Mouse (Mus musculus) liver, embryonic 12.5 days (tissue): ENCODE results near the gene Pard3b. TPM values are rescaled to one million over a fixed set of nuclear protein-coding genes. Genes with fewer than 3 reads are reported as not detected.

Experiments used
- ATAC-seq: fragments of 200-750 bp; cut with Nextera tagmentation; 2 replicates; pipeline ENCODE4 v1.8.0; 2017; ENCODE audit warnings: moderate number of reproducible peaks, mild to moderate bottlenecking, moderate library complexity
- H3K27ac ChIP-seq: fragments of 300-500 bp; sonication (generic); 2 replicates; pipeline ENCODE4 v1.5.1; 2016; ENCODE audit warnings: mild to moderate bottlenecking
- H3K27me3 ChIP-seq: fragments of 300-500 bp; sonication (generic); replicated peaks from 2 replicates; pipeline ENCODE4 v1.6.1; 2016; ENCODE audit warnings: mild to moderate bottlenecking, moderate library complexity
- H3K36me3 ChIP-seq: fragments of 300-500 bp; sonication (generic); 2 replicates; pipeline ENCODE4 v1.6.1; 2016; ENCODE audit warnings: mild to moderate bottlenecking, moderate library complexity
- H3K4me1 ChIP-seq: fragments of 300-500 bp; sonication (generic); 2 replicates; pipeline ENCODE4 v1.6.1; 2016
- H3K4me2 ChIP-seq: fragments of 300-500 bp; sonication (generic); 2 replicates; pipeline ENCODE4 v1.6.1; 2016; ENCODE audit warnings: mild to moderate bottlenecking, moderate library complexity
- H3K4me3 ChIP-seq: fragments of 300-500 bp; sonication (generic); 2 replicates; pipeline ENCODE4 v1.5.1; 2016; ENCODE audit warnings: mild to moderate bottlenecking, moderate library complexity
- H3K9ac ChIP-seq: fragments of 300-500 bp; sonication (generic); 2 replicates; pipeline ENCODE4 v1.6.1; 2016; ENCODE audit warnings: mild to moderate bottlenecking, moderate library complexity
- H3K9me3 ChIP-seq: fragments of 300-500 bp; sonication (generic); replicated peaks from 2 replicates; pipeline ENCODE4 v1.6.1; 2016; ENCODE audit warnings: mild to moderate bottlenecking, moderate library complexity
- WGBS: fragments of 180-500 bp; shearing (Covaris S2); methylation state at CpG from one replicate; pipeline ENCODE4 v1.1.7; 2016; ENCODE audit not compliant: insufficient replicate concordance; 5-methylcytosine and 5-hydroxymethylcytosine counted together
- polyA plus RNA-seq: library from polyadenylated mRNA; unstranded; fragments of >200 nt; fragmentation: Nextera tagmentation; extraction: Ambion mirVana; gene quantifications from 2 replicates; pipeline ENCODE4 v1.2.1, GENCODE M21; 2016

The Pard3b gene
- polyA plus RNA-seq, 1 experiment from 2014 or later, result 6.5 TPM

DNA sequence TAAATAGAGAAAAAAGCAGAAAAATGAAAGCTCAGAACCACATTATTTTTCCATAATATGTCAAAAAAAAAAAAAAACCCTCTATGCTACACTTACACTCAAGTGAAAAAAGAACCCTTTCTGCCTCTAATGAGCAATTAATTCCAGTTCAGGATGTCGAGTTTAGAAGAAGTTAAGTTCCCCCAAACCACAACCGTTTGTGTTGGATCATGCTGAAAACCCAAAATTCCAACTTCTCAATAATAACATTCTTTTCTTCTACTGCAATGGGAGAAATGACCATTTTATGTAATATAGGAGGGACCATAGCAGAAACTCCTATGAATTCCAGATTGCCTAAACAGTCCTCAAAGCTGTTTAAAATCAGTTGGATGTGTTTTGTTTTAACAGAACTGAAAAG is 911.9 kb downstream of the Pard3b start:
- Histone ChIP-seq H3K27me3 (no peaks in the 10 kb centered on the region), H3K9me3 (no peaks in the 10 kb centered on the region), H3K27ac (no peak overlapping the region), H3K4me1 (no peaks in the 10 kb centered on the region), H3K36me3 (no peaks in the 10 kb centered on the region), H3K9ac (no peak overlapping the region), H3K4me2 (no peak overlapping the region), H3K4me3 (no peak overlapping the region)
- WGBS, result 47% methylated on average over 2 of the region's 2 CpGs
- no peak for ATAC-seq

DNA sequence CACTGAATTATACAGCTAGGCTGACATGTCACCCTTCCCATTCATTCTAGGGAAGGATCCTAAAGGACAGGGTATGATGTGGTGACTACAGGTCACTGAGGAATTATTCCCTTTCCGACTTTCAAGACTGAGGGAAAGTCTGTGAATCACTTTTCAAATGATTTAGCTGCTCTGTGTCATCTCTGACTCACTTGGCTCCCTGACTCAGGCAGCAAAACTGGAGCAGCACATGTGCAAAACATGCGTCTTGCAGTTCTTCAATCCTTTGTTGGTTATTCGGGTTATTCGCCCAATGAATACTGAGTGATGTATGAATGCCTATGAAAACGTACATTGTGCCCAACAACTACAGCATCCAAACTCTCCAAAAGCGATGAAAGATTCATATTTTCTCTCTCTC is 912.9 kb downstream of the Pard3b start:
- Histone ChIP-seq H3K36me3 (no peaks in the 10 kb centered on the region), H3K9ac (no peak overlapping the region), H3K4me1 (no peaks in the 10 kb centered on the region), H3K9me3 (no peaks in the 10 kb centered on the region), H3K27ac (no peak overlapping the region), H3K27me3 (no peaks in the 10 kb centered on the region), H3K4me2 (no peak overlapping the region), H3K4me3 (no peak overlapping the region)
- no peak for ATAC-seq
- WGBS, result 68% methylated on average over 6 of the region's 6 CpGs

DNA sequence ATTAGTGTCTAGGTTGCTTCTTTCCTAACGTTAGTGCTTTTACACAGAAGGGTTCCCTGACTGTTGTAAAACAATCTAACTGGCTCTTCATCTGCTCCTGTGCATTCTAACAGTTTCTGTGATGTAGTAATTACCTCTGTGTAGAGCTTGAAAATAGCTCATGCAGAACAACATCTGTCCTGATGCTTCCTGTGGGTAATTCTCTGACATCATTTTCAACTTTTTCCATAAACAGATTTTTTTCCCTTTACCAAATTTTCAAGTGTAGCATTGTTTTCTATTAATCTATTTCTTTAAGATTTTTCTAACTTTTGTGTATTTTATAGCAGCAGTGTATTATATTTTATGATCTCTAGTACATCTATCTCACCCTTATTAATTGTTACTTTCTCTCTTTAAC is 917.2 kb downstream of the Pard3b start:
- ATAC-seq, result no peak
- WGBS, result 65% methylated on average over 1 of the region's 1 CpGs
- H3K27me3 ChIP-seq, result no peaks in the 10 kb centered on the region

DNA sequence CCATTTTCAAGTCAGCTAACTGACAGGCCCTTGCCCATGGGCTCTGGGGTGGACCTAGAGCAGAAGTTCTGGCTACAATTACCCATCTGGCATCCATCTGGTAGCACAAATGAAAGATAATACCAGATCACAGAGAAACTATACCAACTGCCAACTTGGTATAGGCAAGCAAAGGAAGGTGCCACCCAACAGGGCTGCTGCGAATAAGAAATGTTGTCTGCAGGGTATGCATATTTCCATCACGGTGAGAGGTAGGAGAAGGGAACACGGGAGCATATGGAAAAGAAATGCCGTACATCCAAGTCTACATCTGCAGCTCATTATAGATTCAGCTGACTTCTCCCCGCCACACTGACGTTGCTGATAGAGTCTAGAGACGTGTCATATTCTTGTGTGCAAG is 924.4 kb downstream of the Pard3b start:
- H3K4me3 ChIP-seq, result no peak overlapping the region
- H3K27me3 ChIP-seq, result no peaks in the 10 kb centered on the region
- ATAC-seq, result no peak
- H3K27ac ChIP-seq, result no peak overlapping the region
- no peaks in the 10 kb centered on the region for H3K9me3 ChIP-seq
- no peak overlapping the region for H3K9ac ChIP-seq
- no peak overlapping the region for H3K4me2 ChIP-seq
- 70% methylated on average over 7 of the region's 7 CpGs for WGBS
- H3K4me1 ChIP-seq, result no peaks in the 10 kb centered on the region
- no peaks in the 10 kb centered on the region for H3K36me3 ChIP-seq

More for the DNA sequence above, 917.2 kb downstream of the Pard3b start:
- Histone ChIP-seq H3K36me3 (no peaks in the 10 kb centered on the region), H3K4me2 (no peak overlapping the region), H3K4me3 (no peak overlapping the region), H3K4me1 (no peaks in the 10 kb centered on the region), H3K27ac (no peak overlapping the region), H3K9ac (no peak overlapping the region), H3K9me3 (no peaks in the 10 kb centered on the region)

DNA sequence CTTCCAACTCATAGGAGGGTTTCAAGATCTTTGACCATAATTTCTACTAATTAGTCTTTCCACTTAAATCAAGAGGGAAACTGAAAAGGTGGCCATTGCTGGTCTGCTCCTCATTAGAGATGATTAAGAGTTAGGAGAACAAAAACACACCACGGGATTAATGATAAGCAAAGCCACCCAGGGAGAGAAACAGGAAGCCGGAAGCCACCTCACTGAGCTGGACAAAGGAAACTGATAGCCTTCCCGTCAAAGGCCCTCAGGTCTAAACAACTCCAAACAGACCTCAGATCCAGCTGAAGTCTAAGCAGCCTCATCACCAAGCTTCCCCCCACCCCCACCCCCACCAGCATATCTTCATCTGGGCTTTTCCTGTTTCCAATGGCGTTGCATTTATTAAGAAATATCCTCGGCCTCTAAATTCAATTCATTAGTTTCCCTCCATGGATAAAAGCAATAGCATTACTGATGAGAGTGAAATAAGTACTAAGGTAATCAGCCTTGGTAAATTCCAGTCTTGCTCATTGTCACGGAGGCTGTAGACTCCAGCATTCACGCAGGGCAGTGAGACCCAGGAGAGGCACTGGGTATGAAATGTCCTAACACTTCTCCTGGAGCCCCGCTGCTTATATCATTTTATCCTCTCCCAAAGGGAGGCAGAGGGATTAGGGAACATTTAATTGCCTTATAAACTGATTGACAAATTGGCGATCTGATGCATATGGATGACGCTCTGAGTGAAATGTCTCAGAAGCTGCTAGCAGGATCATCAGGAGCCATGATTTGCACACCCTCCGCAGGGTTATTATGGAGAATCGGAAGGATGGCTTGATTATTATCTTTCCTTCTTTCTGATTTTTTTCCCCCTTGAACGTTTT is 925.9 kb downstream of the Pard3b start:
- Histone ChIP-seq H3K27ac (no peak overlapping the region), H3K4me3 (no peak overlapping the region), H3K9me3 (no peaks in the 10 kb centered on the region), H3K9ac (no peak overlapping the region), H3K27me3 (no peaks in the 10 kb centered on the region), H3K4me2 (no peak overlapping the region), H3K36me3 (no peaks in the 10 kb centered on the region), H3K4me1 (no peaks in the 10 kb centered on the region)
- ATAC-seq, result no peak
- WGBS, result 39% methylated on average over 13 of the region's 13 CpGs

DNA sequence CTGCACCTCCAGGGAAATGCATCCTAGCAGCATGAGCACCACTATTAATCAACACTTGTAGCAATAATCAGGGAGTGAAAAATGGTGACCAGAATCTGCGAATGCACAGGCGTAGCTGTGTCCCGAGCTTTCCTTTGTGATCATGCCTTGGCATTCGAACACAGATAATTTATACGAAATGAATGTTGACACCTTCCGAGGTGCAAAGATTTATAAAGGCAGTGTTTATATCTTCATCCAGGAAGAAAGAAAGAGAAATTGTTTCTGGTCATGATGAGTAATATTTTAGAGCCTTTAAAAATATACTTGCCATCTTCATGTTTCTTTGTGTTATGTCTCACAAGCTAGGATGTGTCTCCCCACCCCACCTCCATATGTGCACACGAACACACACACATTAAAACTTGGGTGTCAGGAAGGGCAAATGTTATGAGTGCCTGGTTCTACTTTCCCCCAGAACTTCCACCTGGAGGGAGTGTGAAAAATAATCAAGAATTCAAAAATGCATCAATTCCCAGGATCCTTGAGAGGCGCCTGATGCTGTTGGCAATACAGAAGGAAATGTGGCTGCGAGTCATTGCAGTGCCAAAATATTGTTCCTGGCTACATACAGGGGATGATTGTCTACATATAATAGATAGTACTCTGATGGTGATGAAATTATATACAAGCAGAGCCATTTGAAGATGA is 926.6 kb downstream of the Pard3b start:
- Histone ChIP-seq H3K4me1 (no peaks in the 10 kb centered on the region), H3K4me3 (no peak overlapping the region), H3K27me3 (no peaks in the 10 kb centered on the region), H3K4me2 (no peak overlapping the region), H3K27ac (no peak overlapping the region), H3K36me3 (no peaks in the 10 kb centered on the region), H3K9me3 (no peaks in the 10 kb centered on the region), H3K9ac (no peak overlapping the region)
- no peak for ATAC-seq
- 73% methylated on average over 9 of the region's 9 CpGs for WGBS

DNA sequence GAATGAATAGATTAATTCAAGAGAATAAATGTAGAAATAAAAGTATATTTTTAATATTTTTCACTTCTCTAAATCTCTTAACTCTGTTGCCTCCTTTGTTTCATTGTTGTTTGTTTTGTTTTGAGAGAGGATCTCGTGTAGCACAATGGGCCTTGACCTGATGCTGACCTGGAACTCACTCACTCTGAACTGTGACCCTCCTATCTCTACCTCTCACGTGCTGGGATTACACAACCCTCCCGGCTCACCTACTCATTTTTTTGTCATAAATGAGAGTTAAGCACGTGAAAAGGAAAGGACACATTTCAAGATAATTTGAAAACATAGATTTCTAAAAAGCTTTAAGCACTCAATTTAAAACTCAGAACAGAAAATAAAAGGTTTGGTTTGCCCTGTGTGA is 928.0 kb downstream of the Pard3b start:
- WGBS, result 20% methylated on average over 4 of the region's 4 CpGs
- no peaks in the 10 kb centered on the region for H3K27me3 ChIP-seq

DNA sequence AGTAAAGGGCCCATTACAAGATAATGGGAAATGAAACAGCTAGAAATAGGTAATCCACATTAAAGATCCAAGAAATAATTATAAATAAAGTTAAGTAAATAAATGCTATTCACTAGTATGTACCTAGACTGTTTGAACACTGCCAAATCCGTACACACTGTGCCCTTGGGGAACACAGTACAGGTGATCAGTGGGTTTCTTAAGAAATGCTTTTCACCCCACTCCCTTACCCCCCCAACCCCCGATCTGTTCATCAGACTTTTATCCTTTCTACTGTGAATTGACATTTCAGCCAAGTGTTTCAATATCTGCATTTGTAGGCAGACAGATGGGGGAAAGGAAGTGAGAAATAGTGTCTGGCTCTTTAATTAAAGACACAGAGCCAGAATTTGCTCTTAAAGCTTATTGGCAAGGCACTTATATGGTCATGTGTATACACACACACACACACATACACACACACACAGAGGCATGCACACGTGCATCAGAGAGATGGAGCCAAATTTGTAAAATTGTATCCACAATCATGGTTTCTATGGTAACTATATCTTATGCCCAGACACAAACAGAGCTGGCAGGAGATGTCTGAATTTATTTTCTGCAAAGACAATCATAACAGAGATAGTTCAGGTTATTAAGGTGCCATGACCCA is 938.4 kb downstream of the Pard3b start:
- no peak overlapping the region for H3K9ac ChIP-seq
- H3K27me3 ChIP-seq, result no peaks in the 10 kb centered on the region
- H3K27ac ChIP-seq, result no peak overlapping the region
- H3K9me3 ChIP-seq, result no peaks in the 10 kb centered on the region
- H3K4me2 ChIP-seq, result no peak overlapping the region
- H3K36me3 ChIP-seq, result no peaks in the 10 kb centered on the region
- no peaks in the 10 kb centered on the region for H3K4me1 ChIP-seq
- ATAC-seq, result no peak
- 46% methylated on average over 3 of the region's 3 CpGs for WGBS
- no peak overlapping the region for H3K4me3 ChIP-seq

More for the DNA sequence above, 928.0 kb downstream of the Pard3b start:
- H3K4me3 ChIP-seq, result no peak overlapping the region
- H3K4me2 ChIP-seq, result no peak overlapping the region
- no peaks in the 10 kb centered on the region for H3K36me3 ChIP-seq
- H3K4me1 ChIP-seq, result no peaks in the 10 kb centered on the region
- no peak for ATAC-seq
- H3K27ac ChIP-seq, result no peak overlapping the region
- no peak overlapping the region for H3K9ac ChIP-seq
- no peaks in the 10 kb centered on the region for H3K9me3 ChIP-seq

DNA sequence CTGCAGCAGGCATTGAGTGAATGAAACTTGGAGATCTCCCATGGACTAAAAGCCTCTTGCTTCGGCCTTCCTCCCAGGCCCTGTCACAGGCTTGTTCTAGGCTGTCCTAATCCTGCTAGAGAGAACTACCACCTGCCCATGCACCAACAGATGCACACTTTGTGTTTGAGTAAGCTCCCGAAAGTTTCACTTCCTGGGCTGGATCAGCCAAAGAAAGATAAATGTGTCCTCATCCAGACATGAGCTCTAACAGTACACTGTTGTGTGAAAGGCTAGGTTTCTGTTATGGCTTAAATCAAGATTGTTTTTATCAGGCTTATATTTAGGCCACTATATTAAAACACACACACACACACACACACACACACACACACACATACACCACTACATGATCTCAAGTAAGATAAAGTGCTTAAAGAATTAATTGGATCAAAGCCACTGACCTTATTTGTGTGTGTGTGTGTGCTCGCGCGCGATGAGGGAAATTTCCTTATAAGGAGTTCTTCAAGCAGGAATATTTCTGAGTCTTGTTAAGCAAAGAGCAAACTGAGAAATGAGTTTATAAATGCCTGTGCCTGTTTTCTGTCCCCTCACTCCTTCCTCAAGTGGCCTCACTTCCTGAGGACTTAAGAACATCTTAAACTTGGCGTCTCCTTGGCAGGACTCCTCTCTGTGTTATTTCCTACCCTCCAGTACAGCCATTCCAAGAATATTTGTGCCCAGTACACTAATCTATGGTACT is 940.6 kb downstream of the Pard3b start:
- H3K9ac ChIP-seq, result no peak overlapping the region
- H3K4me2 ChIP-seq, result no peak overlapping the region
- ATAC-seq, result no peak
- no peak overlapping the region for H3K4me3 ChIP-seq
- no peaks in the 10 kb centered on the region for H3K27me3 ChIP-seq
- H3K27ac ChIP-seq, result no peak overlapping the region
- WGBS, result 74% methylated on average over 7 of the region's 7 CpGs
- no peaks in the 10 kb centered on the region for H3K36me3 ChIP-seq
- H3K9me3 ChIP-seq, result no peaks in the 10 kb centered on the region
- H3K4me1 ChIP-seq, result no peaks in the 10 kb centered on the region

DNA sequence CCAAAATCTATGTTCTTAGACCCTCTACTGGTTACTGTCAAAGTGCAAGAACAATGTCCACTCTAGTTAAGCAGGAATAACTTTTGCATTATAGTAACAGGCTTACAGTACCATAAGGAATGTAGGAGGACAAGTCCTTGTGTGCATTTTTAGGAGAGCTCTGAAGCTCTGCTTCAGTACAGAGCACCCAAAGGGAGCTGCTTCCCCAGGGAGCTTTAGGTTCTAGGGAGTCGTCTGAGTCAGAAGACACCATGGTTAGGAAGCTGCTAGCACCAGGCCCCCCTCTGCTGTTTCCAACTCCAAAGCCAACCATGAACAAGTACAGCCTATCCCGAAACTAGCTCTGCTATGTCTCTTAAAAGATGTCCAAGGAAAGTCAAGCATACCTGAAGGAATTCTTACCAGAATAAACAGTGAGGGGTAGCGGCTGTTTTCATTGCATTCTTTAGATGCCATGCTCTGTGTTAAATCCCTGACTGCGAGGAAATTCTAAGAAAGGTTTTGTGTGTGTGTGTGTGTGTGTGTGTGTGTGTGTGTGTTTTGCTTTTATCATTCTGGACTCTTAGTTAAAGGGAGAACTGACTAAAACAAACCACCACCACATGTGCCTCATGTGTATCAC is 941.8 kb downstream of the Pard3b start:
- no peak overlapping the region for H3K4me3 ChIP-seq
- H3K9ac ChIP-seq, result no peak overlapping the region
- no peak overlapping the region for H3K4me2 ChIP-seq
- 43% methylated on average over 4 of the region's 4 CpGs for WGBS
- H3K4me1 ChIP-seq, result no peaks in the 10 kb centered on the region
- ATAC-seq, result no peak
- H3K27me3 ChIP-seq, result no peaks in the 10 kb centered on the region
- no peaks in the 10 kb centered on the region for H3K9me3 ChIP-seq
- no peak overlapping the region for H3K27ac ChIP-seq
- no peaks in the 10 kb centered on the region for H3K36me3 ChIP-seq

DNA sequence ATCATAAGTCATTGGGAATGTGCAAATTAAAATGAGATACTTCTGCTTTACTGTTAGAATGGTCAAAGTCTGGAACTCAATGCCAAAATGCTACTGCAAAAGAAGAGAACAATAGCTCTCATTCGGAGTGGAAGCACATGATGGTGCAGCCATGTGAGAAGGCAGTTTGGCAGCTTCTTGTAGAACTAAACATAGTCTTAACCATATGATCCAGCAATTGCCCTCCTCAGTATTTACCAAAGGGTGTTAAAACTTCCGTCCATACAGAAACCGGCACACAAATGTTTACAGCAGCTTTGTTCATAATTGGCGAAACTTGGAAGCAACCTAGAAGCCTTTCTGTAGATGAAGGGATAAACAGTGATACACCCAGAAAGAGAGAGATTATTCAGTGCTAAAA is 943.9 kb downstream of the Pard3b start:
- no peaks in the 10 kb centered on the region for H3K9me3 ChIP-seq
- no peaks in the 10 kb centered on the region for H3K36me3 ChIP-seq
- no peak overlapping the region for H3K4me2 ChIP-seq
- H3K27ac ChIP-seq, result no peak overlapping the region
- H3K4me3 ChIP-seq, result no peak overlapping the region
- H3K9ac ChIP-seq, result no peak overlapping the region
- H3K4me1 ChIP-seq, result no peaks in the 10 kb centered on the region
- ATAC-seq, result no peak
- no peaks in the 10 kb centered on the region for H3K27me3 ChIP-seq
- 76% methylated on average over 4 of the region's 4 CpGs for WGBS
